Mouse (Mus musculus) liver, adult 2 months (tissue): ENCODE results near the gene Stxbp1. TPM values are rescaled to one million over a fixed set of nuclear protein-coding genes. Genes with fewer than 3 reads are reported as not detected.

Experiments
- DNase-seq: peaks from one replicate; pipeline ENCODE4 v3.0.0-alpha.2; 2011; ENCODE audit warnings: low read depth, low spot score; ENCODE audit errors: extremely low read depth
- H3K27ac ChIP-seq: fragments of 200-500 bp; replicated peaks from 2 replicates; pipeline ENCODE4 v1.5.1; 2012; ENCODE audit warnings: low read depth, mild to moderate bottlenecking, control low read depth, inconsistent platforms, low read length; ENCODE audit not compliant: insufficient read depth
- H3K27me3 ChIP-seq: fragments of 200-500 bp; 2 replicates; pipeline ENCODE4 v1.6.1; 2012; ENCODE audit warnings: mild to moderate bottlenecking, moderate library complexity, low read length, inconsistent platforms; ENCODE audit not compliant: control insufficient read depth, insufficient read depth
- H3K36me3 ChIP-seq: fragments of 200-500 bp; 2 replicates; pipeline ENCODE4 v1.6.1; 2012; ENCODE audit warnings: low read length, inconsistent platforms; ENCODE audit not compliant: control insufficient read depth, insufficient read depth
- H3K4me1 ChIP-seq: fragments of 200-500 bp; 2 replicates; pipeline ENCODE4 v1.6.1; 2011; ENCODE audit warnings: low read length; ENCODE audit not compliant: control insufficient read depth, insufficient read depth
- H3K4me3 ChIP-seq: fragments of 200-500 bp; 2 replicates; pipeline ENCODE4 v1.5.1; 2011; ENCODE audit warnings: low read depth, mild to moderate bottlenecking, control low read depth, low read length, moderate library complexity; ENCODE audit not compliant: insufficient read depth
- H3K79me2 ChIP-seq: fragments of 200-500 bp; 2 replicates; pipeline ENCODE4 v1.6.1; 2012; ENCODE audit warnings: inconsistent platforms, mild to moderate bottlenecking, low read length, moderate library complexity; ENCODE audit not compliant: control insufficient read depth, insufficient read depth
- H3K9ac ChIP-seq: fragments of 200-500 bp; 2 replicates; pipeline ENCODE4 v1.6.1; 2012; ENCODE audit warnings: low read depth, mild to moderate bottlenecking, control low read depth, inconsistent platforms, low read length
- CTCF ChIP-seq: fragments of 200-500 bp; IDR thresholded peaks from 2 replicates; pipeline ENCODE4 v1.5.1; 2011; ENCODE audit warnings: low read depth, low read length, control low read depth
- POLR2A ChIP-seq: fragments of 200-500 bp; IDR thresholded peaks from 2 replicates; pipeline ENCODE4 v1.6.1; 2011; ENCODE audit warnings: low read length, control low read depth; ENCODE audit not compliant: insufficient read depth; ENCODE audit errors: extremely low read depth
- WGBS: fragments of 180-500 bp; shearing (Covaris S2); methylation state at CpG from one replicate; pipeline ENCODE4 v1.1.7; 2018; 5-methylcytosine and 5-hydroxymethylcytosine counted together
- polyA plus RNA-seq: library from polyadenylated mRNA; depleted of rRNA; stranded (reverse); fragments of >200 nt; gene quantifications from 2 replicates; pipeline ENCODE4 v1.2.3, GENCODE M21; 2012
- total RNA-seq: library from RNA; depleted of rRNA; stranded (reverse); fragments of >200 nt; gene quantifications from 2 replicates; pipeline ENCODE4 v1.2.3, GENCODE M21; 2014

The Stxbp1 gene
- total and polyA plus RNA-seq, 2 experiments: 0.74 to 1.6 TPM

DNA sequence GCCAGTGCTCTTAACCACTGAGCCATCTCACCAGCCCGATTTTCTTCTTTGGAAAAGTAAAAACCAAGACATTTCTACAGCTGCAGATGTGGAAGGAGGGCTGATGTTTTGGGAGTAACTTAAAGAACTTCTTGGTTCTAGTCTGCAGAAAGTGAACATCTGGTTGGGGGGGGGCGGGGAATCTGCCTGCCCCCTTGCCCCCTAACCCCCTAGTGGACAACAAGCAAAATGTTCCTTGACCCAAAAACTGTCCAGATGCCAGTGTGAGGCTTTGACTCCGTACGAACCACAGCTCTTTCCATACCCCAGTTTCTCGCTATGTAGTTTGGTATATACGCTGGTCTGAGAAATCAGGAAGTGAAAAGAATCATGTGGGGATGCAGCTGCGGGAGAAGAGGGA lies 96.8 kb downstream of the Stxbp1 start:
- Histone ChIP-seq H3K4me3 (no peak overlapping the region), H3K4me1 (peaks cover 5% of the 10 kb centered on the region), H3K9ac (no peak overlapping the region), H3K27ac (no peak overlapping the region), H3K79me2 (no peaks in the 10 kb centered on the region), H3K27me3 (no peaks in the 10 kb centered on the region), H3K36me3 (no peaks in the 10 kb centered on the region)
- no peak for DNase-seq
- TF ChIP-seq CTCF: no peak
- no peak for TF ChIP-seq POLR2A
- 79% methylated on average over 7 of the region's 7 CpGs for WGBS

DNA sequence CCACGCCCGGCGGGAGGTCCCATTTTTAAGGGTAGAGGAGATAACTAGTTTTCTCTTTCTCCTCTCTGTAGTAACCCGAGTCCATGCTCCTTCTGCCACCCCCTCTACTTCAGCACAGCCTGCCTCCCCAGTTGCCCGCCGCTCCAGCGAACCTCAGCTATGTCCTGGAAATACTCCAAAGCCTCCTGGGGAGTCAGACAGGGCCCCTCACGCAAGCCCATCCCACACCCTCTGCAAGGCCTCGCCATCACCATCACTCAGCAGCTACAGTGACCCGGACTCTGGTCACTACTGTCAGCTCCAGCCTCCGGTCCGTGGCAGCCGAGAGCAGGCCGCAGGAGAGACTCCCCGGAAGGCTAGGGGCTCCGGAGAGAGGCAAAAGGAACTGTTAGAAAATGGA lies 98.0 kb downstream of the Stxbp1 start:
- DNase-seq: no peak
- TF ChIP-seq CTCF: no peak
- TF ChIP-seq POLR2A: no peak

DNA sequence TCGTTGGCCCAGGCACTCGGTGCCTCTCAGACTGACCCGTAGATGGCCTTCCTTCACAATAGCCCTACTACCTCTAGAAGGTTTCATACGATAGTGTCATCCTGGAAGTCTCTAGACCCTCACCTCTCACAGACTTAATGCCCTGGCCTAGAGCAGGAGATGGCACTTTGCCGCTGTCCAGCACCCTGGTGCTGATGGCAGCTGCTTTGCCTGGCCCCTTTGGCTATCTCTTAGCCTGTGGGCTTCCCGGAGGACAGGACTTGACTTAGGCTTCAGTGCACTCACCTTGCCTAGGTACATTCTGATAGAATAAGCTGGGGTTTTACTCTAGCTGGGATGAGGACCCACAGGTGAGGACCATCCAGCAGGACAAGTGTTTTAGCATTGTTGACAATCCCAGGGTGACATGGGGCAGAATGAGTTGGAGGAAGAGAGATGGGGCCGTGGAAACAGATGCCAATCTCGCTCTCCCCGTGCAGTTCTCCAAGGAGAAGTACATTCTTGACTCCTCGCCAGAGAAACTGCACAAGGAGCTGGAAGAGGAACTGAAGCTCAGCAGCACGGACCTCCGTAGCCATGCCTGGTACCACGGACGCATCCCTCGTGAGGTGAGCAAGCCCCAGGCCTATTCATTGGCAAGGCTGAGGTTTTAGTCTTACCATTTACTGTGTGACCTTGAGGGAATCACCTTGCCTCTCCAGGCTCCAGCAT lies 102.6 kb downstream of the Stxbp1 start:
- H3K4me1 ChIP-seq: no peaks in the 10 kb centered on the region
- H3K9ac ChIP-seq: no peak overlapping the region
- no peaks in the 10 kb centered on the region for H3K36me3 ChIP-seq
- H3K4me3 ChIP-seq: no peak overlapping the region
- H3K79me2 ChIP-seq: no peaks in the 10 kb centered on the region
- WGBS: 77% methylated on average over 15 of the region's 15 CpGs
- TF ChIP-seq POLR2A (no peak), CTCF (no peak)
- peaks cover 7% of the 10 kb centered on the region for H3K27me3 ChIP-seq
- no peak overlapping the region for H3K27ac ChIP-seq
- no peak for DNase-seq

More for the DNA sequence above, 98.0 kb downstream of the Stxbp1 start:
- Histone ChIP-seq H3K4me3 (no peak overlapping the region), H3K27me3 (no peaks in the 10 kb centered on the region), H3K27ac (no peak overlapping the region), H3K9ac (no peak overlapping the region), H3K4me1 (peaks cover 5% of the 10 kb centered on the region), H3K36me3 (no peaks in the 10 kb centered on the region), H3K79me2 (no peaks in the 10 kb centered on the region)
- 94% methylated on average over 16 of the region's 16 CpGs for WGBS

DNA sequence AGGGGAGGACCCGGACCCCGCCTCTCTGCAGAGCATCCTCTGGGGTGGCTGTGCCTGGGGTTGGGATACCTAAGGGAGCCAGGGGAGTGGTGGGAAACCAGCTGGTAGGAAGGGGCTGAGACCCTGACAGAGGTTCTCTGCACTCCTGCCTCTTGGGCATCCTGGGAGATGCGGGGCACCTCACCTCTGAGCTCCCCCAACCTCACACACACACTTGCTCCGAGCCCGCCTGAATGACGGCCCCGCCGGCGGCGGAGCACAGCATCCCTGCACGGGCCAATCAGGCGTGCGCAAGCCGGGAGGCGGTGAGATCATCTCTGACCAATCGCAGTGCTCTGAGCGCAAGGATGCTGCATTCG lies 104.9 kb downstream of the Stxbp1 start:
- no peak overlapping the region for H3K9ac ChIP-seq

DNA sequence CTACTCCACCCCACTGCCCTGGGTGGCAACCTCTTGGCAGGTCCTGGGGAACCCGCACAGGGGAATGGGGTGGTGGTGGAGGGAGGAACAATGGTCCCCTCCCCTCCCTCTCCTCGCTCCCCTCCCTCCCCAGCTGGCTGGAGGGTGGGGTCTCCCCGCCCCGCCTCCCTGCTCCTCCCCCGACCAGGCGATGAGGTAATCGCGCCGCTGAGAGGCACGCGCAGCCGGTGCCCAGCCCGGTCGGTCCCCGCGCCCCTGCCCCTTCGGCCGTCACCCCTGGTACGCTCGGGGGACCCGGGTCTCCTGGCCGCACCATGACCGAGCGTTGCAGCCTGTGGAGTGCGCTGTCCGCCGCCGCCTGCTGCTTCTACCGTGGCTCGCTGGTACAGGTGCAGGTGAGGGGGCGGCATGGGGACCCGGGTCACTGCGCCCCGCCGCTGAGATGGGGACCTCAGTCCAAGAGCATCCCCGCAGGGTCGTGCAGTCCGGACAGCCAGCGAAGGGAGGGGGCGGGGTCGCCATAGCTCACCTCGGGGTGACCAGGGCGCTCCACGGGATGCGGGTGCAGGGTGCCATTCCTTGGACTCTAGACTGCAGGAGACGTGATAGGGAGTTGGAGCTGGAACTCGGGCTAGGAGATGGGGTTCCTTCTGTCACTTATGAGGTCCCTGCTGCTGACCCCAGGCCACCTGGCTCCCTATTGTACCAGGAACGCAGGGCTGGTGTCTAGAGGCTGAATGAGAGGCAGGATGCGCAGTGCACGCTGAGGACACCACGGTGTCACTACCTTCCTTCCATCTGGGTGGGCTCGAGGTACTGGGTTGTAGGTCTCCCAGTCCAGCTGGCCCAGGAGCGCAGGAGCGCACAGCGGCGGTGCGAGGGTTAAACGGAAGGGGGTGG lies 105.5 kb downstream of the Stxbp1 start:
- TF ChIP-seq POLR2A: no peak
- TF ChIP-seq CTCF: no peak
- WGBS: 12% methylated on average over 57 of the region's 58 CpGs
- Histone ChIP-seq H3K79me2 (no peaks in the 10 kb centered on the region), H3K4me1 (peaks cover under 1% of the 10 kb centered on the region; the same call in 1 of the 2 replicates), H3K27me3 (peaks cover 7% of the 10 kb centered on the region), H3K27ac (no peak overlapping the region), H3K9ac (peak overlapping the region; percentile 24; the same call in 1 of the 2 replicates), H3K4me3 (no peak overlapping the region; the same call in 1 of the 2 replicates), H3K36me3 (no peaks in the 10 kb centered on the region)
- no peak for DNase-seq

More for the DNA sequence above, 104.9 kb downstream of the Stxbp1 start:
- Histone ChIP-seq H3K4me1 (no peaks in the 10 kb centered on the region), H3K79me2 (no peaks in the 10 kb centered on the region), H3K27me3 (peaks cover 7% of the 10 kb centered on the region), H3K27ac (no peak overlapping the region), H3K36me3 (no peaks in the 10 kb centered on the region), H3K4me3 (no peak overlapping the region)
- WGBS: 38% methylated on average over 18 of the region's 18 CpGs
- TF ChIP-seq CTCF: no peak
- TF ChIP-seq POLR2A: no peak
- no peak for DNase-seq
